Mouse (Mus musculus): Measurements from ENCODE around the gene Sbf2.

- TF ChIP-seq CTCF (IDR thresholded peaks at IDR 0.05; ENCODE audit: extremely low read depth, insufficient read depth, insufficient read length, insufficient replicate concordance) (peak; percentile 97), POLR2A (IDR thresholded peaks at IDR 0.05; ENCODE audit: low read depth, low read length) (no peak)
These were observed 327.8 kb downstream of the Sbf2 start for GRCm38 (mm10) chr7:110286838-110287475.

Measured in spleen, adult 2 months (tissue).